Mouse (Mus musculus): Measurements from ENCODE around the gene Tlk2. TPM values are rescaled to one million over a fixed set of nuclear protein-coding genes. Genes with fewer than 3 reads are reported as not detected.
"Not testable (repeated sequence)": the region's sequence is repeated elsewhere in the genome, so short reads cannot be mapped to it uniquely, and the experiment has no call there.

Tlk2 gene
- polyA plus RNA-seq (2012; fragmentation: generic; extraction: Trizol) = 16.9 TPM
- long read RNA-seq, experiment 1, partial matches to known transcripts = 3 of 6 reads
- long read RNA-seq, experiment 1, other reads (novel, unspliced or antisense) = 3 of 6 reads
- long read RNA-seq, experiment 2, partial matches to known transcripts = 5 of 20 reads
- long read RNA-seq, experiment 2, other reads (novel, unspliced or antisense) = 7 of 20 reads

DNA sequence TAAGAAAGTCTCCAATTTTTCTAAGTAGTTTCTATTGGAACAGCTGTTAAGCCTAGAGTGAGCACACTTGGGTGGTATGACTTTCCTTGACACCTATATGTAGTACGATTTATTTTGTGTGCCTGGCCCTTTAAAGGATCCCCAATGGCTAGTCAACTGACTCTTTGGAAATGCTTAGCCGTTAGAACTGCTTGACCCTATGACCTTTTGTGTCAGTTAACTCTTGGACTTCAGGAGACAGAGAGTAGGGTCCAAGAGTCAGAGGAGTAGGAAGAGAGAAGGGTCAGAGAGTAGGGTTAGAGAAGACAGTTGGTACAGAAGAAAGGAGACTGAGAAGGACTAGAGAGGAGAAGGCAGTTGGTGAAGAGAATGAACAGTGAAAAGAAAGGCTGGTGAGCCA is at the start of gene Tlk2:
Gene Tlk2, plus strand, starts transcription at position 292 of the 400 bp plus-strand sequence.
- Histone ChIP-seq H3ac (ENCODE audit: control insufficient read depth, insufficient read length, low read depth) (no peak within 1 kb of the TSS), H3K79me2 (ENCODE audit: control insufficient read depth, insufficient read depth) (peaks cover 40% of the 10 kb centered on the region), H3K36me3 (ENCODE audit: control insufficient read depth, insufficient read depth) (peaks cover 6% of the 10 kb centered on the region), H3K79me3 (ENCODE audit: low read depth) (peaks cover 17% of the 10 kb centered on the region), H3K27me3 (ENCODE audit: control insufficient read depth, insufficient read depth, insufficient read length) (no peaks in the 10 kb centered on the region), H3K4me3 (ENCODE audit: insufficient read depth, poor library complexity, severe bottlenecking) (no peak within 1 kb of the TSS)
- TF ChIP-seq MYOD1 (IDR thresholded peaks at IDR 0.05; ENCODE audit: control insufficient read depth, insufficient read length, low read depth) = no peak
- no peak for TF ChIP-seq MAX (IDR thresholded peaks at IDR 0.05)
- no peak for TF ChIP-seq FOSL1 (IDR thresholded peaks at IDR 0.05; ENCODE audit: insufficient read depth, low read length, poor library complexity, severe bottlenecking)
- no peak for TF ChIP-seq CEBPB (IDR thresholded peaks at IDR 0.05; ENCODE audit: low read depth)
- no peak for TF ChIP-seq USF1 (IDR thresholded peaks at IDR 0.05; ENCODE audit: low read depth)
- TF ChIP-seq CTCF (IDR thresholded peaks at IDR 0.05; ENCODE audit: control insufficient read depth, insufficient read depth, insufficient read length) = no peak
- TF ChIP-seq MYOG (IDR thresholded peaks at IDR 0.05; ENCODE audit: control insufficient read depth, extremely low read depth, insufficient read length) = no peak

GRCm38 (mm10) chr11:105135692-105136091 is 42.9 kb upstream of the Tlk2 start:
- Histone ChIP-seq H3K27me3 (ENCODE audit: control insufficient read depth, insufficient read depth, insufficient read length) (no peaks in the 10 kb centered on the region), H3K36me3 (ENCODE audit: control insufficient read depth, insufficient read depth) (peaks cover 99% of the 10 kb centered on the region), H3K4me3 (ENCODE audit: insufficient read depth, poor library complexity, severe bottlenecking) (no peak overlapping the region), H3K79me3 (ENCODE audit: low read depth) (peaks cover 4% of the 10 kb centered on the region), H3K79me2 (ENCODE audit: control insufficient read depth, insufficient read depth) (peaks cover 6% of the 10 kb centered on the region), H3ac (ENCODE audit: control insufficient read depth, insufficient read length, low read depth) (no peak overlapping the region)
- no peak for TF ChIP-seq MYOG (IDR thresholded peaks at IDR 0.05; ENCODE audit: control insufficient read depth, extremely low read depth, insufficient read length)
- TF ChIP-seq USF1 (IDR thresholded peaks at IDR 0.05; ENCODE audit: low read depth) = no peak
- no peak for TF ChIP-seq MAX (IDR thresholded peaks at IDR 0.05)
- no peak for TF ChIP-seq MYOD1 (IDR thresholded peaks at IDR 0.05; ENCODE audit: control insufficient read depth, insufficient read length, low read depth)
- no peak for TF ChIP-seq FOSL1 (IDR thresholded peaks at IDR 0.05; ENCODE audit: insufficient read depth, low read length, poor library complexity, severe bottlenecking)
- no peak for TF ChIP-seq CEBPB (IDR thresholded peaks at IDR 0.05; ENCODE audit: low read depth)
- TF ChIP-seq CTCF (IDR thresholded peaks at IDR 0.05; ENCODE audit: control insufficient read depth, insufficient read depth, insufficient read length) = no peak

DNA sequence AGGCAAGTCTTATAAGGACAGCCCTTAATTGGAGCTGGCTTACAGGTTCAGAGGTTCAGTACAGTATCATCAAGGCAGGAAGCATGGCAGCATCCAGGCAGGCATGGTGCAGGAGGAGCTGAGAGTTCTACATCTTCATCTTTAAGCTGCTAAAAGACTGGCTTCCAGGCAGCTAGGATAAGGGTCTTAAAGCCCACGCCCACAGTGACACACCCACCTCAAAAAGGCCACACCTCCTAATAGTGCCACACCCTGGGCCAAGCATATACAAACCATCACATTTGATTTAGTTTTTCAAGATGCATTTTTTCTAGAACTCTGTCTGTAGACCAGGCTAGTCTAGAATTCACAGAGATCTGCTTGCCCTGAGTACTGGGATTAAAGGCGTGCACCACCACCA is 41.4 kb upstream of the Tlk2 start:
- not testable (repeated sequence) for H3K27me3 ChIP-seq (ENCODE audit: control insufficient read depth, insufficient read depth, insufficient read length); H3K79me3 ChIP-seq (ENCODE audit: low read depth); H3K4me3 ChIP-seq (ENCODE audit: insufficient read depth, poor library complexity, severe bottlenecking); H3K79me2 ChIP-seq (ENCODE audit: control insufficient read depth, insufficient read depth); H3ac ChIP-seq (ENCODE audit: control insufficient read depth, insufficient read length, low read depth)
- peaks cover 90% of the 10 kb centered on the region for H3K36me3 ChIP-seq (ENCODE audit: control insufficient read depth, insufficient read depth)

- H3ac ChIP-seq (ENCODE audit: control insufficient read depth, insufficient read length, low read depth); H3K79me3 ChIP-seq (ENCODE audit: low read depth); H3K4me3 ChIP-seq (ENCODE audit: insufficient read depth, poor library complexity, severe bottlenecking); H3K79me2 ChIP-seq (ENCODE audit: control insufficient read depth, insufficient read depth); H3K27me3 ChIP-seq (ENCODE audit: control insufficient read depth, insufficient read depth, insufficient read length): not testable (repeated sequence)
- H3K36me3 ChIP-seq (ENCODE audit: control insufficient read depth, insufficient read depth) = peaks cover 58% of the 10 kb centered on the region
Measured at GRCm38 (mm10) chr11:105140512-105140911, 38.1 kb upstream of the Tlk2 start.

GRCm38 (mm10) chr11:105141115-105141514 is 37.5 kb upstream of the Tlk2 start:
- Histone ChIP-seq H3K79me3 (ENCODE audit: low read depth) (no peaks in the 10 kb centered on the region), H3ac (ENCODE audit: control insufficient read depth, insufficient read length, low read depth) (no peak overlapping the region), H3K36me3 (ENCODE audit: control insufficient read depth, insufficient read depth) (peaks cover 52% of the 10 kb centered on the region), H3K79me2 (ENCODE audit: control insufficient read depth, insufficient read depth) (no peaks in the 10 kb centered on the region), H3K27me3 (ENCODE audit: control insufficient read depth, insufficient read depth, insufficient read length) (no peaks in the 10 kb centered on the region), H3K4me3 (ENCODE audit: insufficient read depth, poor library complexity, severe bottlenecking) (no peak overlapping the region)
- TF ChIP-seq USF1 (IDR thresholded peaks at IDR 0.05; ENCODE audit: low read depth) (no peak), CTCF (IDR thresholded peaks at IDR 0.05; ENCODE audit: control insufficient read depth, insufficient read depth, insufficient read length) (no peak), FOSL1 (IDR thresholded peaks at IDR 0.05; ENCODE audit: insufficient read depth, low read length, poor library complexity, severe bottlenecking) (no peak), MYOG (IDR thresholded peaks at IDR 0.05; ENCODE audit: control insufficient read depth, extremely low read depth, insufficient read length) (no peak), MYOD1 (IDR thresholded peaks at IDR 0.05; ENCODE audit: control insufficient read depth, insufficient read length, low read depth) (no peak), CEBPB (IDR thresholded peaks at IDR 0.05; ENCODE audit: low read depth) (no peak), MAX (IDR thresholded peaks at IDR 0.05) (no peak)

DNA sequence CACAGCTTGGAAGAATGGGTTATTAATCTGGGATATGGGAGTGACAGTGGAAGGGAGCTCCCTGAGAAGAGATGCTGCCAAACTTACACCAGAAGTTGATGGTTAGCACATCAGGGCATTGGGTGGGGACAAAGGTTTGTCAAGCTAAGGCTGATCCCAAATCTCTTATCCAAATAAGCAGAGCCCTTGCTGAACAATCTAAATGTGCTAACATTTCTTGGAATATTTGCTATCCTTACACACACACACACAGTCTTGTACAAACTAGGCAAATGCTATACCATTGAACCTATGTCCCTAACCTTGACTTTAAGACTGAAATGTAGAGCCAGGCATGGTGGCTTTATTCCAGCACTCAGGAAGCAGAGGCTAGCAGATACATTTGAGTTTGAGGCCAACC is 35.0 kb upstream of the Tlk2 start:
- peaks cover 28% of the 10 kb centered on the region for H3K36me3 ChIP-seq (ENCODE audit: control insufficient read depth, insufficient read depth)
- TF ChIP-seq USF1 (IDR thresholded peaks at IDR 0.05; ENCODE audit: low read depth) = no peak
- no peak for TF ChIP-seq MYOD1 (IDR thresholded peaks at IDR 0.05; ENCODE audit: control insufficient read depth, insufficient read length, low read depth)
- no peak for TF ChIP-seq MYOG (IDR thresholded peaks at IDR 0.05; ENCODE audit: control insufficient read depth, extremely low read depth, insufficient read length)
- TF ChIP-seq MAX (IDR thresholded peaks at IDR 0.05) = no peak
- no peak for TF ChIP-seq FOSL1 (IDR thresholded peaks at IDR 0.05; ENCODE audit: insufficient read depth, low read length, poor library complexity, severe bottlenecking)
- TF ChIP-seq CEBPB (IDR thresholded peaks at IDR 0.05; ENCODE audit: low read depth) = no peak
- TF ChIP-seq CTCF (IDR thresholded peaks at IDR 0.05; ENCODE audit: control insufficient read depth, insufficient read depth, insufficient read length) = no peak
- H3K4me3 ChIP-seq (ENCODE audit: insufficient read depth, poor library complexity, severe bottlenecking) = no peak overlapping the region
- H3ac ChIP-seq (ENCODE audit: control insufficient read depth, insufficient read length, low read depth) = no peak overlapping the region
- no peaks in the 10 kb centered on the region for H3K79me2 ChIP-seq (ENCODE audit: control insufficient read depth, insufficient read depth)
- H3K27me3 ChIP-seq (ENCODE audit: control insufficient read depth, insufficient read depth, insufficient read length) = no peaks in the 10 kb centered on the region
- no peaks in the 10 kb centered on the region for H3K79me3 ChIP-seq (ENCODE audit: low read depth)
